Mouse (Mus musculus): Measurements from ENCODE around the gene Smyd2.

DNA sequence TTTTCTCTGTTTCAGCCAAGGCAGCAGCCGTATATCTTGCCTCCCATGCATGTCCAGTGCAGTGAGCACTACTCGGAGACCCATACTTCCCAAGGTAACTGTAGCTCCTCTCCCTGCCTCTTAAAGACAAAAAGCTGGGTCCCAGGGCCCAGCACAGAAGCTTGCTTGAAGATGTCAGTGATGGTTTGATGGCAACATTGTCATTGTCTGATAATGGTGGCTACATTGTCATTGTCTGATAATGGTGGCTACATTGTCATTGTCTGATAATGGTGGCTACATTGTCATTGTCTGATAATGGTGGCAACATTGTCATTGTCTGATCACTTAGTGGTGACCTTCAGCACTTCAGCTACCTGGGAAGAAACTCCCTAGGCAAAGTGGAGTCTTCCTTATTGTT, 75.8 kb downstream of the Smyd2 start:
- TF ChIP-seq POLR2A (IDR thresholded peaks at IDR 0.05; ENCODE audit: borderline replicate concordance, low read depth, low read length) (no peak), CTCF (IDR thresholded peaks at IDR 0.05; ENCODE audit: low read depth, low read length) (no peak)

Data from bone marrow macrophage, adult 2 months (primary cell).